Mouse (Mus musculus) cerebellum, postnatal 4 days (tissue): ENCODE results near the gene Rassf4.

ENCODE experiments used
- DNase-seq, 2 experiments: peaks; one replicate each; pipeline ENCODE4 v3.0.0; 2022; ENCODE audit warnings: low spot score in 2 of 2, mixed read lengths in 1 of 2

Gene Rassf4

GRCm38 (mm10) chr6:116671768-116672167 lies 2.0 kb downstream of the Rassf4 start:
- DNase-seq, result no peak

- DNase-seq, result peak in 1 of 2 experiments; percentile 34
Measured at GRCm38 (mm10) chr6:116671031-116671430, 2.7 kb downstream of the Rassf4 start.

GRCm38 (mm10) chr6:116670144-116670543 lies 3.6 kb downstream of the Rassf4 start:
- peak in 1 of 2 experiments; percentile 51 for DNase-seq

GRCm38 (mm10) chr6:116668682-116669470 lies 4.9 kb downstream of the Rassf4 start:
- no peak for DNase-seq

GRCm38 (mm10) chr6:116667382-116667781 lies 6.4 kb downstream of the Rassf4 start:
- DNase-seq, result no peak

- DNase-seq, result no peak
Measured at GRCm38 (mm10) chr6:116666892-116667291, 6.9 kb downstream of the Rassf4 start.

- no peak for DNase-seq
Measured at GRCm38 (mm10) chr6:116666085-116666750, 7.5 kb downstream of the Rassf4 start.

- no peak for DNase-seq
Measured at GRCm38 (mm10) chr6:116664830-116665229, 8.9 kb downstream of the Rassf4 start.

GRCm38 (mm10) chr6:116664031-116664430 lies 9.7 kb downstream of the Rassf4 start:
- DNase-seq, result no peak

GRCm38 (mm10) chr6:116663364-116663763 lies 10.4 kb downstream of the Rassf4 start:
- DNase-seq, result no peak

GRCm38 (mm10) chr6:116653684-116654454 lies 19.9 kb downstream of the Rassf4 start:
- DNase-seq, result peak in 1 of 2 experiments; percentile 67

GRCm38 (mm10) chr6:116653191-116653590 lies 20.6 kb downstream of the Rassf4 start:
- DNase-seq, result no peak

GRCm38 (mm10) chr6:116651437-116652118 lies 22.2 kb downstream of the Rassf4 start:
- DNase-seq, result no peak

GRCm38 (mm10) chr6:116650406-116650805 lies 23.3 kb downstream of the Rassf4 start, which contains the start of gene Depp1:
Gene Depp1 (plus strand): TSS chr6:116650609.
- DNase-seq, result no peak

GRCm38 (mm10) chr6:116649811-116650210 lies 23.9 kb downstream of the Rassf4 start:
- no peak for DNase-seq

- DNase-seq, result no peak
Measured at GRCm38 (mm10) chr6:116647763-116648162, 26.0 kb downstream of the Rassf4 start.

GRCm38 (mm10) chr6:116644335-116644734 lies 29.4 kb downstream of the Rassf4 start:
- no peak for DNase-seq

GRCm38 (mm10) chr6:116643881-116644280 lies 29.9 kb downstream of the Rassf4 start:
- no peak for DNase-seq

GRCm38 (mm10) chr6:116642942-116643341 lies 30.8 kb downstream of the Rassf4 start:
- DNase-seq, result no peak

GRCm38 (mm10) chr6:116639663-116640062 lies 34.1 kb downstream of the Rassf4 start:
- DNase-seq, result no peak

GRCm38 (mm10) chr6:116638871-116639270 lies 34.9 kb downstream of the Rassf4 start:
- DNase-seq, result no peak

- no peak for DNase-seq
Measured at GRCm38 (mm10) chr6:116637496-116637895, 36.3 kb downstream of the Rassf4 start.
